Mouse (Mus musculus) granulocyte monocyte progenitor cell, adult 5-6 weeks (primary cell): ENCODE results near the gene Sypl2. TPM values are rescaled to one million over a fixed set of nuclear protein-coding genes. Genes with fewer than 3 reads are reported as not detected.
A peak's percentile ranks its signal among the peaks of the same experiment; 100 is the strongest.

Source experiments
- ATAC-seq: replicated peaks from 2 replicates; pipeline ENCODE4 v1.8.0; 2016; ENCODE audit warnings: mild to moderate bottlenecking, moderate TSS enrichment, inconsistent platforms; ENCODE audit not compliant: poor library complexity, severe bottlenecking
- total RNA-seq, 2 experiments: library from RNA; stranded (forward) in 1 of 2; stranded (reverse) in 1 of 2; fragments of 200-712, 200-1000 nt in 1 of 2; fragments of >200 nt in 1 of 2; fragmentation: Nextera tagmentation in 1 of 2; gene quantifications; 2 replicates each; pipeline ENCODE4 v1.2.3; 2014 to 2017

The Sypl2 gene
- total RNA-seq, 2 experiments from 2014 or later: not detected

GRCm38 (mm10) chr3:108206731-108207375, 19.6 kb downstream of the Sypl2 start:
- no peak for ATAC-seq

- no peak for ATAC-seq
These were observed 20.8 kb downstream of the Sypl2 start for GRCm38 (mm10) chr3:108205601-108206000.

- no peak for ATAC-seq
These were observed 22.0 kb downstream of the Sypl2 start for GRCm38 (mm10) chr3:108204470-108204869.

- peak; percentile 38 for ATAC-seq
These were observed 22.7 kb downstream of the Sypl2 start for GRCm38 (mm10) chr3:108203621-108204325.

GRCm38 (mm10) chr3:108203212-108203611, 23.2 kb downstream of the Sypl2 start:
- ATAC-seq: no peak

GRCm38 (mm10) chr3:108202506-108202905, 23.9 kb downstream of the Sypl2 start:
- no peak for ATAC-seq

GRCm38 (mm10) chr3:108200329-108201323, 25.8 kb downstream of the Sypl2 start, which contains the start of gene Cyb561d1:
Cyb561d1 (minus strand) TSS chr3:108201212.
- ATAC-seq: peak; percentile 88

- no peak for ATAC-seq
These were observed 27.2 kb downstream of the Sypl2 start for GRCm38 (mm10) chr3:108199231-108199630.

GRCm38 (mm10) chr3:108197066-108197497, 29.4 kb downstream of the Sypl2 start:
- no peak for ATAC-seq

GRCm38 (mm10) chr3:108195941-108196590, 30.4 kb downstream of the Sypl2 start:
- ATAC-seq: no peak

- ATAC-seq: no peak
These were observed 31.2 kb downstream of the Sypl2 start for GRCm38 (mm10) chr3:108195287-108195686.

- no peak for ATAC-seq
These were observed 32.8 kb downstream of the Sypl2 start for GRCm38 (mm10) chr3:108193686-108194085.

- ATAC-seq: no peak
These were observed 36.6 kb downstream of the Sypl2 start for GRCm38 (mm10) chr3:108189897-108190296.

- no peak for ATAC-seq
These were observed 37.5 kb downstream of the Sypl2 start for GRCm38 (mm10) chr3:108188716-108189490.

GRCm38 (mm10) chr3:108187111-108187795, 39.2 kb downstream of the Sypl2 start:
- ATAC-seq: peak; percentile 45

- peak; percentile 45 for ATAC-seq
These were observed 40.1 kb downstream of the Sypl2 start, which contains the start of gene Amigo1 for GRCm38 (mm10) chr3:108186098-108187047. Amigo1 (plus strand) TSS chr3:108186335.

- no peak for ATAC-seq
These were observed 40.9 kb downstream of the Sypl2 start for GRCm38 (mm10) chr3:108185460-108186097.
